Mouse (Mus musculus) forebrain, embryonic 12.5 days (tissue): ENCODE measurements at regions not wholly inside any gene's neighbourhood (a gene's known extent, or its start where the extent isn't known, plus 50 kb on each side); places are given as distances from the start of the nearest gene placed in this dataset.
A peak's percentile ranks its signal among the peaks of the same experiment; 100 is the strongest.

Experiments used
- ATAC-seq: fragments of 200-750 bp; cut with Nextera tagmentation; 2 replicates; pipeline ENCODE4 v1.8.0; 2017; ENCODE audit warnings: moderate TSS enrichment; ENCODE audit not compliant: low FRiP score
- H3K27ac ChIP-seq: fragments of 300-500 bp; sonication (generic); 2 replicates; pipeline ENCODE4 v1.5.1; 2016; ENCODE audit warnings: mild to moderate bottlenecking
- H3K27me3 ChIP-seq: fragments of 300-500 bp; sonication (generic); 2 replicates; pipeline ENCODE4 v1.6.1; 2016; ENCODE audit warnings: mild to moderate bottlenecking
- H3K36me3 ChIP-seq: fragments of 300-500 bp; sonication (generic); replicated peaks from 2 replicates; pipeline ENCODE4 v1.6.1; 2016; ENCODE audit warnings: mild to moderate bottlenecking
- H3K4me1 ChIP-seq: fragments of 300-500 bp; sonication (generic); 2 replicates; pipeline ENCODE4 v1.6.1; 2016
- H3K4me2 ChIP-seq: fragments of 300-500 bp; sonication (generic); 2 replicates; pipeline ENCODE4 v1.6.1; 2016; ENCODE audit warnings: mild to moderate bottlenecking, moderate library complexity
- H3K4me3 ChIP-seq: fragments of 300-500 bp; sonication (generic); replicated peaks from 2 replicates; pipeline ENCODE4 v1.5.1; 2016; ENCODE audit warnings: mild to moderate bottlenecking
- H3K9ac ChIP-seq: fragments of 300-500 bp; sonication (generic); 2 replicates; pipeline ENCODE4 v1.6.1; 2016; ENCODE audit warnings: mild to moderate bottlenecking
- H3K9me3 ChIP-seq: fragments of 300-500 bp; sonication (generic); 2 replicates; pipeline ENCODE4 v1.6.1; 2016
- WGBS: fragments of 180-500 bp; shearing (Covaris S2); methylation state at CpG from one replicate; pipeline ENCODE4 v1.1.7; 2016; 5-methylcytosine and 5-hydroxymethylcytosine counted together

- H3K4me1 ChIP-seq = no peaks in the 10 kb centered on the region; the same call in 1 of the 2 replicates
- H3K4me3 ChIP-seq = no peak overlapping the region
- H3K9me3 ChIP-seq = no peaks in the 10 kb centered on the region
- no peak overlapping the region for H3K9ac ChIP-seq
- WGBS = 87% methylated on average over 6 of the region's 6 CpGs
- no peak overlapping the region for H3K27ac ChIP-seq
- no peak overlapping the region for H3K4me2 ChIP-seq
- H3K27me3 ChIP-seq = no peaks in the 10 kb centered on the region
- ATAC-seq = no peak
- H3K36me3 ChIP-seq = no peaks in the 10 kb centered on the region
Observed at GRCm38 (mm10) chr3:128723100-128723499, 476.6 kb upstream of the Pitx2 start.

GRCm38 (mm10) chr3:128720276-128720675 lies 479.4 kb upstream of the Pitx2 start:
- 14% methylated on average over 5 of the region's 5 CpGs for WGBS
- Histone ChIP-seq H3K4me2 (no peak overlapping the region), H3K36me3 (no peaks in the 10 kb centered on the region), H3K9ac (no peak overlapping the region), H3K27ac (no peak overlapping the region), H3K4me3 (no peak overlapping the region), H3K4me1 (no peaks in the 10 kb centered on the region; the same call in 1 of the 2 replicates), H3K9me3 (no peaks in the 10 kb centered on the region), H3K27me3 (no peaks in the 10 kb centered on the region)
- no peak for ATAC-seq

- Histone ChIP-seq H3K27ac (no peak overlapping the region), H3K4me3 (no peak overlapping the region), H3K27me3 (no peaks in the 10 kb centered on the region), H3K36me3 (no peaks in the 10 kb centered on the region), H3K9ac (no peak overlapping the region), H3K4me1 (no peaks in the 10 kb centered on the region; the same call in 1 of the 2 replicates), H3K9me3 (no peaks in the 10 kb centered on the region), H3K4me2 (no peak overlapping the region)
- WGBS = 66% methylated on average over 7 of the region's 7 CpGs
- ATAC-seq = no peak
Observed at GRCm38 (mm10) chr3:128719226-128719625, 480.5 kb upstream of the Pitx2 start.

GRCm38 (mm10) chr3:128707270-128707669 lies 492.4 kb upstream of the Pitx2 start:
- WGBS = 83% methylated on average over 3 of the region's 3 CpGs
- Histone ChIP-seq H3K4me3 (no peak overlapping the region), H3K4me2 (no peak overlapping the region), H3K27ac (no peak overlapping the region), H3K4me1 (no peaks in the 10 kb centered on the region), H3K27me3 (no peaks in the 10 kb centered on the region), H3K9ac (no peak overlapping the region), H3K9me3 (no peaks in the 10 kb centered on the region), H3K36me3 (no peaks in the 10 kb centered on the region)
- ATAC-seq = no peak

GRCm38 (mm10) chr3:128668468-128669127 lies 531.1 kb upstream of the Pitx2 start:
- H3K27ac ChIP-seq = no peak overlapping the region
- no peak overlapping the region for H3K4me2 ChIP-seq
- no peak overlapping the region for H3K9ac ChIP-seq
- WGBS = 80% methylated on average over 8 of the region's 8 CpGs
- peak; percentile 63; the same call in 1 of the 2 replicates for ATAC-seq
- H3K36me3 ChIP-seq = no peaks in the 10 kb centered on the region
- no peaks in the 10 kb centered on the region; the same call in 1 of the 2 replicates for H3K4me1 ChIP-seq
- no peaks in the 10 kb centered on the region for H3K27me3 ChIP-seq
- H3K9me3 ChIP-seq = no peaks in the 10 kb centered on the region
- no peak overlapping the region for H3K4me3 ChIP-seq

- no peak overlapping the region for H3K9ac ChIP-seq
- no peaks in the 10 kb centered on the region; the same call in 1 of the 2 replicates for H3K4me1 ChIP-seq
- no peak for ATAC-seq
- no peak overlapping the region for H3K27ac ChIP-seq
- H3K4me3 ChIP-seq = no peak overlapping the region
- 64% methylated on average over 3 of the region's 3 CpGs for WGBS
- no peaks in the 10 kb centered on the region for H3K9me3 ChIP-seq
- no peaks in the 10 kb centered on the region for H3K27me3 ChIP-seq
- no peaks in the 10 kb centered on the region for H3K36me3 ChIP-seq
- H3K4me2 ChIP-seq = no peak overlapping the region
Observed at GRCm38 (mm10) chr3:128665184-128665583, 534.5 kb upstream of the Pitx2 start.

GRCm38 (mm10) chr3:128636960-128637755 lies 562.5 kb upstream of the Pitx2 start:
- H3K4me2 ChIP-seq = no peak overlapping the region
- H3K4me3 ChIP-seq = no peak overlapping the region
- 85% methylated on average over 18 of the region's 18 CpGs for WGBS

GRCm38 (mm10) chr3:128627696-128628095 lies 572.0 kb upstream of the Pitx2 start:
- 0 out of 2 replicates have a peak, but pooled peaks have one; percentile 17 for ATAC-seq
- Histone ChIP-seq H3K27me3 (no peaks in the 10 kb centered on the region), H3K4me3 (no peak overlapping the region), H3K27ac (no peak overlapping the region), H3K9ac (no peak overlapping the region), H3K36me3 (no peaks in the 10 kb centered on the region), H3K9me3 (no peaks in the 10 kb centered on the region), H3K4me2 (no peak overlapping the region), H3K4me1 (no peaks in the 10 kb centered on the region)
- 74% methylated on average over 1 of the region's 1 CpGs for WGBS

More at GRCm38 (mm10) chr3:128636960-128637755, 562.5 kb upstream of the Pitx2 start:
- Histone ChIP-seq H3K27ac (no peak overlapping the region), H3K36me3 (no peaks in the 10 kb centered on the region), H3K4me1 (no peaks in the 10 kb centered on the region; the same call in 1 of the 2 replicates), H3K9me3 (no peaks in the 10 kb centered on the region), H3K27me3 (no peaks in the 10 kb centered on the region), H3K9ac (no peak overlapping the region)
- ATAC-seq = no peak

GRCm38 (mm10) chr3:128616675-128617074 lies 583.0 kb upstream of the Pitx2 start:
- ATAC-seq = no peak
- no peak overlapping the region for H3K9ac ChIP-seq
- no peak overlapping the region for H3K4me2 ChIP-seq
- H3K27ac ChIP-seq = no peak overlapping the region
- no peaks in the 10 kb centered on the region for H3K36me3 ChIP-seq
- H3K27me3 ChIP-seq = no peaks in the 10 kb centered on the region
- WGBS = 89% methylated on average over 6 of the region's 6 CpGs
- no peaks in the 10 kb centered on the region for H3K4me1 ChIP-seq
- no peaks in the 10 kb centered on the region for H3K9me3 ChIP-seq
- no peak overlapping the region for H3K4me3 ChIP-seq

- Histone ChIP-seq H3K36me3 (no peaks in the 10 kb centered on the region), H3K4me3 (no peak overlapping the region), H3K4me2 (no peak overlapping the region), H3K27ac (no peak overlapping the region), H3K9ac (no peak overlapping the region), H3K4me1 (no peaks in the 10 kb centered on the region), H3K27me3 (no peaks in the 10 kb centered on the region), H3K9me3 (no peaks in the 10 kb centered on the region)
- 77% methylated on average over 9 of the region's 9 CpGs for WGBS
- ATAC-seq = 0 out of 2 replicates have a peak, but pooled peaks have one; percentile 23
Observed at GRCm38 (mm10) chr3:128613657-128614056, 586.0 kb upstream of the Pitx2 start.

- H3K36me3 ChIP-seq = no peaks in the 10 kb centered on the region
- H3K27ac ChIP-seq = no peak overlapping the region
- no peak overlapping the region for H3K4me3 ChIP-seq
- no peak overlapping the region for H3K9ac ChIP-seq
- H3K9me3 ChIP-seq = no peaks in the 10 kb centered on the region
- H3K4me1 ChIP-seq = no peaks in the 10 kb centered on the region
- no peaks in the 10 kb centered on the region for H3K27me3 ChIP-seq
- H3K4me2 ChIP-seq = no peak overlapping the region
- 84% methylated on average over 6 of the region's 6 CpGs for WGBS
- no peak for ATAC-seq
Observed at GRCm38 (mm10) chr3:128610731-128611130, 588.9 kb upstream of the Pitx2 start.

GRCm38 (mm10) chr3:128608694-128609093 lies 591.0 kb upstream of the Pitx2 start:
- Histone ChIP-seq H3K9ac (no peak overlapping the region), H3K4me1 (no peaks in the 10 kb centered on the region), H3K27me3 (no peaks in the 10 kb centered on the region), H3K9me3 (no peaks in the 10 kb centered on the region), H3K36me3 (no peaks in the 10 kb centered on the region), H3K4me3 (no peak overlapping the region), H3K27ac (no peak overlapping the region), H3K4me2 (no peak overlapping the region)
- 86% methylated on average over 3 of the region's 3 CpGs for WGBS
- no peak for ATAC-seq
